In genomic region chr2:162999744-163000143, GRCm38 (mm10) we compare ENCODE assay signal across 8 mouse cellular contexts. TPM values are rescaled to one million over a fixed set of nuclear protein-coding genes. Genes with fewer than 3 reads are reported as not detected.
DNase-seq lines count a peak whose midpoint lies in the region; ATAC-seq and TF ChIP-seq lines count a peak whose summit lies in the region.

No protein-coding gene starts in this region.

- no peak overlapping the region for H3K27ac ChIP-seq in left cerebral cortex, adult 2 months

- peak; percentile 51 for TF ChIP-seq CTCF in left cerebral cortex, adult 2 months (IDR thresholded peaks at IDR 0.05)

- no peak overlapping the region for H3K4me3 ChIP-seq in left cerebral cortex, adult 2 months

- ATAC-seq in cerebellum, adult (ENCODE audit: insufficient number of reproducible peaks, low FRiP score, low TSS enrichment), result no peak

- DNase-seq in cerebellum, postnatal 14 days, result peak; percentile 48 to 68
- DNase-seq in left cerebral cortex, adult 2 months (ENCODE audit: extremely low spot score in 1 of 2, low spot score in 2 of 2), result no peak
- no peak for DNase-seq in left cerebral cortex, adult 8-10 months (ENCODE audit: low spot score in 2 of 2)
- peak; percentile 89 for DNase-seq in R1 (ENCODE audit: low read depth, low spot score)
- DNase-seq in forelimb bud, embryonic 11.5 days (ENCODE audit: low read depth, low spot score), result peak; percentile 46
- DNase-seq in mesoderm, embryonic 11.5 days (ENCODE audit: low read depth, low spot score), result peak; percentile 59
- DNase-seq in right cerebral cortex, postnatal 4 days, result no peak

- intact Hi-C loops in left cerebral cortex, adult 2 months (cut with DNase I), result no loop called here

RNA-seq across cellular contexts. Expression of gene Sgk2, which starts 12.6 kb away (rescaled TPM):
- total RNA-seq in left cerebral cortex, adult 2 months (2021), result under 1 TPM; 0.26 to 0.66 TPM
- total RNA-seq in left cerebral cortex, adult 8-10 months (2022), result 1 to 10 TPM; 1.3 to 1.9 (median 1.9) TPM

RNA-seq across cellular contexts. Expression of gene Ift52, which starts 17.4 kb away (rescaled TPM):
- 10 to 100 TPM; 32.9 to 35.2 TPM for total RNA-seq in left cerebral cortex, adult 2 months (2021)
- total RNA-seq in left cerebral cortex, adult 8-10 months (2022), result 10 to 100 TPM; 43.3 to 45.9 (median 44.7) TPM

RNA-seq across cellular contexts. Expression of gene Mybl2, which starts 54.7 kb away (rescaled TPM):
- total RNA-seq in left cerebral cortex, adult 2 months (2021), result 1 to 10 TPM; 1.2 to 2.0 TPM
- 1 to 10 TPM in 3 of 4 experiments, under 1 TPM in 1; 0.64 to 2.1 (median 1.4) TPM for total RNA-seq in left cerebral cortex, adult 8-10 months (2022)

RNA-seq across cellular contexts. Expression of gene L3mbtl1, which starts 56.5 kb away (rescaled TPM):
- total RNA-seq in left cerebral cortex, adult 2 months (2021), result 10 to 100 TPM; 19.3 to 22.2 TPM
- total RNA-seq in left cerebral cortex, adult 8-10 months (2022), result 10 to 100 TPM; 15.2 to 18.6 (median 17.7) TPM

Comparison
In these comparisons a context has a peak if more than half of its experiments do, and no peak if none do; other contexts are left out.
1. DNase-seq: peak in cerebellum, postnatal 14 days (2 of 2), R1 (single experiment), forelimb bud, embryonic 11.5 days (single experiment) and mesoderm, embryonic 11.5 days (single experiment); none in left cerebral cortex, adult 2 months (0 of 2), left cerebral cortex, adult 8-10 months (0 of 2) and right cerebral cortex, postnatal 4 days (single experiment).